Mouse (Mus musculus) lung, adult 2 months (tissue): ENCODE data around the gene Slit3.

Source experiments
- CTCF ChIP-seq: fragments of 200-500 bp; IDR thresholded peaks from 2 replicates; pipeline ENCODE4 v1.5.1; 2011; ENCODE audit warnings: mild to moderate bottlenecking, low read length, control low read depth; ENCODE audit not compliant: insufficient read depth
- POLR2A ChIP-seq: fragments of 200-500 bp; IDR thresholded peaks from 2 replicates; pipeline ENCODE4 v1.6.1; 2011; ENCODE audit warnings: low read depth, mild to moderate bottlenecking, control low read depth, low read length, borderline replicate concordance; ENCODE audit errors: extremely low read depth

- TF ChIP-seq POLR2A (no peak), CTCF (no peak)
Measured at GRCm38 (mm10) chr11:35537128-35538088, 416.4 kb downstream of the Slit3 start.
